Mouse (Mus musculus) megakaryocyte-erythroid progenitor cell, adult 5-6 weeks (primary cell): ENCODE measurements around the gene Zfp362. TPM values are rescaled to one million over a fixed set of nuclear protein-coding genes. Genes with fewer than 3 reads are reported as not detected.

Experiments used
- ATAC-seq: replicated peaks from 2 replicates; pipeline ENCODE4 v1.8.0; 2016; ENCODE audit warnings: mild to moderate bottlenecking, inconsistent platforms; ENCODE audit not compliant: severe bottlenecking, poor library complexity, low FRiP score, low TSS enrichment
- total RNA-seq, 2 experiments: library from RNA; stranded (forward) in 1 of 2; stranded (reverse) in 1 of 2; fragments of 200-1000, 215-1000 nt in 1 of 2; fragments of >200 nt in 1 of 2; fragmentation: Nextera tagmentation in 1 of 2; gene quantifications; 2 replicates each; pipeline ENCODE4 v1.2.3; 2014 to 2017

Zfp362 gene
- total RNA-seq, 2 experiments from 2014 or later, result 7.4 to 38.2 TPM

- ATAC-seq, result no peak
Observed at GRCm38 (mm10) chr4:128770698-128771097, 35.1 kb downstream of the Zfp362 start.

DNA sequence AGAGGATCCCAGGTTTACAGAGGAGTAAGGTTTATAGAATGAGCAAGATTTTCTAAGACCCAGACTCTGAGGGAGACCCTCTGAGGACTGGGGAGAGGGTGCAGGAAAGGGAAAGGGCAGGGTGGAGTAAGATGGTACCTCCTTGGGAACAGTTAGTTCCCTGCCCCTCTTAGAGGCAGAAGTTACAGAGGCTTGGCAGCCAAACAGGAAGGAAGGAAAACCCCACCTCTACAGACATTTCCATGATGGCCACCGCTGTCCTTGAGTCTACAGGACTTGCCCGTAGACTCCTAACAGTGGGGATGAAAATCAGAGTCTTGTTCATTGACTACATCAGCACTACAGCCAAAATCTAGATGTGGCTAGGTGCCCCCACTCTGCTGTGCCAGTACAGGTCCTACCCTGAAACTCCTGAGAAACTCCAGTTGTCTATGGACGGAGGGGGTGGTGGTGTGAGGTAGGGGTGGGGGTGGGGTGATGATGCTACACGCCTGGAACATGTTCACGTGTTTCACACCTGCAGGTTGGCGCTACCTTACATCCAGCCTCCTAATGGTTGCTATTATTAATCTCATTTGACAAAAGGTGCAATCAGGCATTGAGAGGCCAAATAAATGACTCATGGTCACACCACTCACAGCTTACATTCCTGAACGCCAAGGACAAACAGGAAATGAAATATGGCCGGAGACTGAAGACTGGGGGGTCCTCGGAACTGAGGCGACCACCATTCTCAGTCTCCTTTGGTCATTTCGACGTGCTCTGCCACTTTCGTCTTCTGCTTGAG is 36.1 kb downstream of the Zfp362 start:
- no peak for ATAC-seq

- no peak for ATAC-seq
Observed at GRCm38 (mm10) chr4:128768120-128768519, 37.7 kb downstream of the Zfp362 start.

DNA sequence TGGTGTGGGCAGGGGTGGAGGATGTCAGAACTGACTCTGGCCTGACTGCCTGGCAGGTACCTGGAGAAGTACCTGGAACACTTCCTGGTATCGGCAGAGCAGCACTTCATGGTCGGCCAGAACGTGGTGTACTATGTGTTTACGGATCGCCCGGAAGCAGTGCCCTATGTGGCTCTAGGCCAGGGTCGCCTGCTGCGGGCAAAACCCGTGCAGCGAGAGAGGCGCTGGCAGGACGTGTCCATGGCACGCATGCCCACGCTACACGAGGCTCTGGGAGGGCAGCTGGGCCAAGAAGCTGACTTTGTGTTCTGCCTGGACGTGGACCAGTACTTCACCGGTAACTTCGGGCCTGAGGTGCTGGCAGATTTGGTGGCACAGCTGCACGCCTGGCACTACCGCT is 38.9 kb downstream of the Zfp362 start:
- ATAC-seq, result no peak

- ATAC-seq, result peak; percentile 86
Observed at GRCm38 (mm10) chr4:128760029-128760428, 45.8 kb downstream of the Zfp362 start.

DNA sequence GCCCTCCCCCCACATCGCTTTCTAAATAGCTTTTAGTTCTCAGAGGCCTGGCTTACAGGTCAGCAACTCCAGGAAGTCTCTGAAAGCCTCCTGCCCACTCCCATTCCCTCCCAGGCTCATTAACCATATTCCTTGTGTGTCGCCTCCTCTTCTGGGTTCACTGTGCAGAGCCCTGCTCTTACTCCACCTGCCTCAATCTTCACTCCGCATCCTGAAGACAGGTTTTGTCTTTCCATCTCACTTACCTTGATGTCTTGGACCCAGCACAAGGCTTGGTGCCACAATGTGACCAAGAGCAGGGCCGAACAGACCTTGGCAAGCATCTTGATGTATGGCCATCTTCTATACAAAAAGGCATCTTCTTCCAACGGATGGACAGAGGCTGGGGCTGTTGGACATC is 46.6 kb downstream of the Zfp362 start:
- no peak for ATAC-seq

GRCm38 (mm10) chr4:128755900-128756299 is 49.9 kb downstream of the Zfp362 start:
- no peak for ATAC-seq

GRCm38 (mm10) chr4:128755064-128755463 is 50.8 kb downstream of the Zfp362 start, which contains the start of gene A3galt2:
TSS of gene A3galt2 (plus strand) at chr4:128755364.
- ATAC-seq, result no peak

- no peak; the same call in 1 of the 2 replicates for ATAC-seq
Observed at GRCm38 (mm10) chr4:128753571-128753970, 52.3 kb downstream of the Zfp362 start.

DNA sequence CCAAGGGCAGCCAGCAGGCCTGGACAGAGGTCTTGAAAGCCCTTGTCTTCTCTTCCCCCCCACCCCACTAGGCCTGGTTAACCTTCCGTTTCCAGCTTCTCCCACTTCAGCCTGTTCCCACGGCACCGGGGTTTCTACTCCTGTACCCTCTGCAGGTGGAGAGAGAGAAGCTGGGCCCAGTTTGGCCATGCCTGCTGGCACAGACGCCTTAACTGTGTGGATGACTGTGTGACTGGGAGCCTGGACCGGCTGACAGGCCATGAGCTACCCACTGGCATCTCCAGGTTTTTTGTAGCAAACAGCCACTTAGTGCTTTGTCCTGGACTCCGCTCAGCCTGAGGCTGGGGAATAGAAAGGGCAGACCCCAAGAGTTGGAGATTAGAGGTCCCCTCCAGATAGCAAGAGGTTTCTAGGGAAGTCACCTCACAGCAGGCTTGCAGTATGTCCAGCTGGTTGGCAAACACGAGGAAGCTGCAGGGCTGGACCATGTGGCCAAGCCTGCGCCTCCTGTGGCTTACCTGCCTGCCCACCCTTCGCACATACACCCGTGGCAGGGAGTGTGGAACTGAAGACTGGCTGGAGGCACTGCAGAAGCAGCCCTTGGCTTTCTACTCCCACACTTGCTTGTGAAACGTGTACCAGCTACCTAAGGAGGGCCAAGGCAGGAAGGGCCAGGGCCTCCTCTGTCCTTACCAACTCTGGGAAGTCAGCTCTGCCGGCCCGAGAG is 53.7 kb downstream of the Zfp362 start:
- ATAC-seq, result no peak

DNA sequence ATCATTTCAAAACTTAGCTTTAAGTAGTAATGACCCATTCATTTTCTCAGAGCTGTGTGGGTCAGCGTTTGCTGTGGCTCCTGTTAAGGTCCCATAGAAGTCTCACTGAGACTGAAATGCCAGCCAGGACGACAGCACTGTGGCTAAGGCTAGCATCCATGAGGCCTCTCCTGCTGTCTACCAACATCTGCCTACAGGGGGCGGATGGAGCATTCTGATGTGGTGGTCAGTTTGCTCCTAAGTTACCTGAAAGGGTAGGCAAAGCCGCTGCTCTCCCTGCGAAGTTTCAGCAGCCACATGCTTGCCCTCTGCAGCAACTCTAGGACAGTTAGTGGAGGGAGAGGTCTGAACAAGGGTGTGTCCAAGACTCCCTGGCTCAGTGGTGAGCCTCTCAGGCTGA is 54.8 kb downstream of the Zfp362 start:
- no peak for ATAC-seq

DNA sequence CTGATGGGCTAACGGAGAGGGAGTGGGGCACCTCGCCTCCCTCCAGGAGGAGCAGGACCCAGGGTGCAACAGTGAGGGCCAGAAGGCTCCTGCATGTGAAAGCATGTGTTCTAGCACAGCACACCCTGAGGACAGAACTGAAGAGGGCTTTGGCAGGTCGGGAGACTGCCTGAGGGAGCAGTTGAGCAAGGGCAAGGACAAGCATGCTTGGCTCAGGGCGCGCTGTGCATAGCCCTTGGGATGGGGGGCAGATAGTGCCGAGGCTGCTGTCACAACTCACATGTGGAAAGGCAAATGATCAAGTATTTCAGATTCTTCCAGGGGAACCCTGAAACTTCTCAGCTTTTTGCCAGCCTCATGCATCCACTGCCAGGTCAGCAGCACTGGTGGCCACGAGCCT is 57.5 kb downstream of the Zfp362 start:
- ATAC-seq, result no peak; the same call in 1 of the 2 replicates

DNA sequence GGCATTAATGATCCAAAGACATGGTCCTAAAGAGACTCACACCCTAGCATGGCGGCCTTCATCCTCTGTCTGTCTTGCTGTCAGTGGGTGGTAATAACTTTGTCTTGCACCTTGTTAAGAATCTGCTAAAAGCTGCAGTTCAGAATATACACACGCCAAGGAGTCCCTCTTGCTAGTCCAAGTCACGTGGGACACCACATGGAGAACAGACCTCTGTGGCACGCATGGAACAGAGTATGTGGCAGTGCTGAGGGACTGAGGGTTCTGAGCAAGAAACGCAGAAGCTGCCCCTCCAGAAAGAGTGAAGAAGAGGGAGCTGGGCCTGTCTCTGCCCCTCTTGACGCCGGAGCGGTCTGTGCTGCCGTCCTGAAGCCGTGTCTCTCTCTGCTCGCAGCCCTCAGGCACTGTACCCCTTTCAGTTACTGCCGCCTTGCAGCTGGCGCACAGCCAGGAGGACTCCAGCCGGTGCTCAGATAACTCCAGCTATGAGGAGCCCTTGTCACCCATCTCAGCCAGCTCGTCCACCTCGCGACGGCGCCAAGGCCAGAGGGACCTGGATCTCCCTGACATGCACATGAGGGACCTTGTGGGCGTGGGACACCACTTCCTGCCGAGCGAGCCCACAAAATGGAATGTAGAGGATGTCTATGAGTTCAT is 58.1 kb downstream of the Zfp362 start:
- ATAC-seq, result peak; percentile 84

DNA sequence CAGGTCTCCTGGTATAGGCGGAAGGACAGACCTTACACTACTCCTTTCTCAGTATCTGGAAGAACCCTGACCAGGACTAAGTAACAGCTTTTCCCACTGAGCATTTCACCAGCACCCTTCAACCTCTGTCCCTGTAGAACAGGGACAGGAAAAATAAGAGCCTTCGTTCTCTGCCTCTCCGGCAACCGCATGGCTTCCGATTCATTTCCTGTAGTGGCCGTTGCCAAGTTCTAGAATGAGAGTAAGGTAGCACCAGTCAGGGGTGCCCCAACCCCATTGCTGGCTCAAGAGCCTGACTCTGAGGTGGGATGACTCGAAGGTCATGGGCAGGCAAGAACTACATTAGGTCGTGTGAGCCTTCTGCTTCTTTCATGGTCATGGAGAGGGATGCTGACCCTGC is 60.7 kb downstream of the Zfp362 start:
- no peak for ATAC-seq

DNA sequence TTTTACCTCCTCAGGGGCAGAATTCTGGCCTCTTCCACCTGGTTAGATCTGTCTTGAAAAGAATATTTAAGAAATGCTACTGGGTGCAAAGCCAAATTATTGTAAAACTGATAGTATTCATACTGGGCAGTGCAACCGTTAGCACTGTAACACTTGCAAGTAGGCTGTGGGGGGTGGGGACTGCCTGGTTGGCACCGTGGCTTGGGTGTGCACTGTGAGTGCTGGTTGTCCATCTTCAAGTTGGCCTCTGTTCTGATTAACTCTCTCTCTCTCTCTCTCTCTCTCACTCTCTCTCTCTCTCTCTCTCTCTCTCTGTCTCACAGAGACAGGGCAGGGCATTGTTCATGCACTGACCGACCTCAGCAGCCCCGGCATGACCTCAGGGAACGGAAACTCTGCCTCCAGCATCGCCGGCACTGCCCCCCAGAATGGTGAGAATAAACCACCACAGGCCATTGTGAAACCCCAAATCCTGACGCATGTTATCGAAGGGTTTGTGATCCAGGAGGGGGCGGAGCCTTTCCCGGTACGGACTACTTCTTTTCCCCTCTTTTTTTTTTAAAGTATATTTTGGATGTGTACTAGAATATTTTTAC is 62.7 kb downstream of the Zfp362 start:
- ATAC-seq, result no peak

GRCm38 (mm10) chr4:128742379-128742970 is 63.4 kb downstream of the Zfp362 start:
- no peak for ATAC-seq

- no peak for ATAC-seq
Observed at GRCm38 (mm10) chr4:128741906-128742305, 63.9 kb downstream of the Zfp362 start.

DNA sequence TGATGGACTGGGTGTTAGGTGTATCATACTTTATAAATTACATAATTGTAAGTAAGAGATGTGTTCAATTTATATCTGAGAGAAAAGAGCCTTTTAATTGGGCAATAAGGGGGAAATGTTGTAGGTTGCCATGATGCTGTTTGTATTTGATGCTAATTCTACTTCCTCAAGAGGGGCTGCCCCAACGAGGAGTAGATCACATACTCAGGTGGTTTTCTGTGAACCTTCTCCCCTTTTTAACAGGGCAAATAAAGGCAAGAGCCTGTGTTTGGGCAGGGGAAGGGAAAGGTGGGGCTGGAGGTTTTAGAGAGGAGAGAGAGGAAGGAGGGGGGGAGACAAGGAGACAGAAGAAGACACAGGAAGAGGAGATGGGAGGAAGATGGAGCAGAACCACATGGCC is 65.0 kb downstream of the Zfp362 start:
- no peak for ATAC-seq

DNA sequence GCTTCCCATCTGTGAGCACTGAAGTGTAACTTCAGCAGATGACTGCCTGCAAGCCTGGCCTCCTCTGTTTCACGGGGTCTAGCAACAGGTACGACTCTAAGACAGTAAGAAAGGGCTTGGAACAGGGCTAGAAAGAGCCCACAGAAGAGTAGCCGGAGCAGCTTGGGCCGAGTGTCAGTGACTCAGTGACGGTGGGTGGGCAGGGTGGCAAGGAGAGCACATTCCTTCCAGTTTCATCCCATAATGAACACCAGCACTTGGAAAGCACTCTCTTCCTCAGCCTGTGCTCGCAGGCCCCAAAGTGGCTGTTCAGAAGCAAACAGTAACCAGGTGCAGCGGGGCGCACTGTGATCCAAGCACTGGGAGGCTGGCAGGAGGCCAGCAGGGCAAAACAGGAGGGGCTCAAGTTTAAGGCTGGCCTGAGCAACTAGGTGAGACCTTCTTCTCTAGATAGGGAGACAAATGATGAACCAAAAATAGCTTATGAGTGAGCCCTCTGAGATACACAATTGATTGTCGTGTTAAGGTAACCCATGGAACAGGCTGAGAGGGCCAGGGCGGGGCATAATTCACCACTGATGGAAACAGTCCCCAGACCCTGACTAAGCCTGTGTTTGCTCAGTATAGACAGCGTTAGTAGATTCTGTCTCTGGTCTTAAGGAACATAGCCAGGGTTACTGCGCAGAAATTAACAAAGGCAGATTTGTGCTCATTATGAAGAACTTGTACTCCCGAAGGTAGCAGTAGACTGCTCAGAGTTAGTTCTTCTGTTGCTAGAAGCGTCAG is 67.8 kb downstream of the Zfp362 start:
- no peak for ATAC-seq
